Mouse (Mus musculus): ENCODE data around the gene Zfp764.
A peak's percentile ranks its signal among the peaks of the same experiment; 100 is the strongest.
"Not testable (repeated sequence)": the region's sequence is repeated elsewhere in the genome, so short reads cannot be mapped to it uniquely, and the experiment has no call there.

The Zfp764 gene

DNA sequence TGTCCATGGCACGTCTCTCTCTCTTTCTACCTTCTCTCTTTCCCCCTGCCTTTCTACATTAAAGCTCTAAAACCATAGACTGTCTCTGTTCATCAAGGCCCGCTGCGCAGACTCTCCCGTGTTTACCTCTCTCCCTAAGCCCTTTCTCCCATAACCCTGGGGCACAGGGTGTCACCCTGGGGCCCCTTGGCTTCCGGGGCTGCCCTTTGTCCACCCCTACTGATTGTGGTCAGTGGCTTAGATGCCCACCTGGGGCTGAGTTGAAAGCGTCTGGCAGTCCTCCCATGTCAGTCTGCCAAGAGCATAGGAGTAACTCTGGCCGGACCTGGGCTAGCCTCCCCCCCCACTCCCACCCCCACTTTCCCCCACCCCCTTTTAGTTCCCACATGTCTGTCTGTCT lies 16.3 kb downstream of the Zfp764 start:
- no peak for DNase-seq

DNA sequence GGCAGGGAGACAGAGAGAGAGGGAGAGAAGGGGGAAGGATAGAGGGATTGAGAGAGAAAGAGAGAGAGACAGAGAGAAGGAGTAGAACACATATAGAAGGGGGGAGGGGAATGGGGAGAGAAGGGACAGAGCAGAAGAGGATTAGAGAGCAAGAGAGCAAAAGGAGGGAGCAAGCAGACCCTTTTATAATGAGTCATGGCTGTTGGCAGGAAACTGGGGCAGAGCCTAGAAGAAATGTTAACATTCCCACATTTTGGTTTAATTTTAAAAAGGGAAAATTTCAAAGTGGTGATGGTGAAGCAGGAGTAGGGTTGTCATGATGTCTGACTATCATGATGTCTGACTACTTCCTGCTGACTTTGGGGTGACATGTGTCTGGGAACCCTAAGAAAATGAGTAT lies 18.4 kb downstream of the Zfp764 start:
- DNase-seq = not testable (repeated sequence)

DNA sequence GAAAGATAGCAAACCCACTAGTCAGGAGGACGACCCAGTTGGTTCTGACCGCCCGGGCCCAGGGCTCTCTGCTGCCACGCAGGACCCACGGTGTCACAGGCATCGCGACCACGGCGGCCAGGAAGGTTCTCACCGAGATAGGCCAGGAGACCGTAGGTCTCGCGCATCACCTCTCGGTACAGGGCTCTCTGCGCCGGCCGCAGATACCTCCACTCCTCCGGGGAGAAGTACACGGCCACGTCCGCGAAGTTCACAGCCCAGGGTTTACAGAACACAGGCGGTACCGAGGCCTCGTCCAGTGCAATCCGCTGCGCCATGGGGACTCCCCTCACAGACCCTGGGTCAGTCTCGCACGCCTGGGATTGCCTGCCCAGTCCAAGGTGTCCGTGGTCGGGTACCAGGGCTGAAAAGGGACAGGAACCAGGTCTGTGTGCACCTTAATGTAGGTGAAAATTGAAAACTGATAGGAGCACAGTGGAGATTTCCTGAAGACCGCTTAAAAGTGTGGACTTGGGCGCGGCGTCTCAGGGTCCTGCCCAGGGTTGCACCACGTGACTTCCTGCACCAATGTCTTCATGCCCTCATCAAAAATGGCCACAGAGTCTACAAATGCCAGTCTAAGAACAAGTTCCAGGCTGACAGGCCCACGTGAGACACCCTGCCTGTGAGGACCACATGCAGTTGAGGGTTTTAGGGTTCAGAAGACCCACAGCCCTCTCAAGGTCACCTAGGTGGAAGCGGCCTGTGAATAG lies 19.8 kb downstream of the Zfp764 start, which contains the start of gene 9130019O22Rik:
9130019O22Rik (minus strand) TSS at position 526 of the 752 bp plus-strand sequence.
- DNase-seq = peak; percentile 95

DNA sequence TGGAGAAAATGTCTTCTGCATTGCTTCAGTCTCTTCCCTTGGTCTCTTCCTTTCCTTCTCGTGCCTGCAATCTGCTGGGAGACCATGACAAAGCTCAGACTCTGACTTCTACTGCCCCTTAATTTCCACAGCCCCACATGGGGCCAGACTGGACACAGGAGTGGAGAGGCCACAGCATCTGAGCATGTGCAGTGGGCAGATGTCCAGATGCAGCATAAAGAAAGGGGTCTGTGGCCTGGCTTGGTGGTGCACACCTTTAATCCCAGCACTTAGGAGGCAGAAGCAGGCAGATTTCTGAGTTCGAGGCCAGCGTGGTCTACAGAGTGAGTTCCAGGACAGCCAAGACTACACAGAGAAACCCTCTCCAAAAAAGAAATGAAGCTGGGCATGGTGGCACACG lies 21.1 kb downstream of the Zfp764 start:
- DNase-seq = not testable (repeated sequence)

DNA sequence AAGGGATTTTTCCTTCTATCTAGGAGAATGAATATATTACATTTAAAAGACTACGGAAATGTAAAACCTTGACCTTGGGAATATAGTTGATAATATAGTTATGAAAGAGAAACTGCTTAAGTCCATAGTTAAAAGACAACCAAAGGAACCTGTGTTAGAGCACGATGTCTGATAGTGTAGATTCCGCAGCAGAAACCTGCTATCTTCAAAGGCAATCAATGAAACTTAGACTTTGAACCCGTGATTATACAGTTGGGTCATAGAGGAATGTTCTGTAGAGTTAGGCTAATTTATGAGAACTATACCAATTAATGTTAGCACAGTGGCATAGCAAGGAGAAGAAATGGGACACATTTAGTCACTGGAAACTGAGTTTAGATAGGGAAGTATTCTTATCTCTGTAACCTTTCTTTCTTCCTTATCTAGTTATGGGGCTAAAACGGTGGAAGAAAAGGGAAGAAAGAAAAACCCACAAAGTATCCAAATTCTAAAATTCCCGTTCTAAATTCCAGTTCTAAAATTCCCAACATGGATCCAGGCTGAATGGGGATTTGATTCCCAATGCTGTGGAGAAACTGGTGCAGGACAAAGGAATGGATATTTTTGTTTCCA lies 28.2 kb downstream of the Zfp764 start:
- no peak for DNase-seq

DNA sequence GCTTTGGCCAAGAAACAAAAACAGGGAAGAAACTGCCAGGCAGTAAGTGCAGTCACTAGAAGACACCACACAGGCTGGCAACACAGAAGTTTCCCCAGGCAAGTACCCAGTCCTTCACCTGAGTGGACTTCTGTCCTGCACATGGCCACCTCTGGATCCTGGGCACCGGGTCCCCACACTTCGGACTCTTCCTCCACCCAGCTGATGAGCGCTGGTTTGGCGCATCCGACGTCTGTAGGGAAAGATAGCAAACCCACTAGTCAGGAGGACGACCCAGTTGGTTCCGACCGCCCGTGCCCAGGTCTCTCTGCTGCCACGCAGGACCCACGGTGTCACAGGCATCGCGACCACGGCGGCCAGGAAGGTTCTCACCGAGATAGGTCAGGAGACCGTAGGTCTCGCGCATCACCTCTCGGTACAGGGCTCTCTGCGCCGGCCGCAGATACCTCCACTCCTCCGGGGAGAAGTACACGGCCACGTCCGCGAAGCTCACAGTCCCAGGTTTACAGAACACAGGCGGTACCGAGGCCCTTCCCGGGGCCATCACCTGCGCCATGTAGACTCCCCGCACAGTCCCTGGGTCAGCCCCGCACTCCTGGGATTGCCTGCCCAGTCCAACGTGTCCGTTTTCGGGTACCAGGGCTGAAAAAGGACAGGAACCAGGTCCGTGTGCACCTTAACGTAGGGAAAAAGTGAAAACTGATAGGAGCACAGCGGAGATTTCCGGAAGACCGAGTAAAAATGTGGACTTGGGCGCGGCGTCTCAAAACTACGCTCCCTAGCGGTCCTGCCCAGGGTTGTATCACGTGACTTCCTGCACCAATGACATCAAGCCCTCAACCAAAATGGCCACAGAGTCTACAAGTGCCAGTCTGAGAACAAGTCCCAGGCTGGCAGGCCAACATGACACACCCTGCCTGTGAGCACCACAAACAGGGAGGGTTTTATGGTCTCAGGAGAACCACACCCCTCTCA lies 31.1 kb downstream of the Zfp764 start, which contains the start of gene Zfp747:
Zfp747 (minus strand) TSS at position 780 of the 975 bp plus-strand sequence.
- peak; percentile 96 for DNase-seq

DNA sequence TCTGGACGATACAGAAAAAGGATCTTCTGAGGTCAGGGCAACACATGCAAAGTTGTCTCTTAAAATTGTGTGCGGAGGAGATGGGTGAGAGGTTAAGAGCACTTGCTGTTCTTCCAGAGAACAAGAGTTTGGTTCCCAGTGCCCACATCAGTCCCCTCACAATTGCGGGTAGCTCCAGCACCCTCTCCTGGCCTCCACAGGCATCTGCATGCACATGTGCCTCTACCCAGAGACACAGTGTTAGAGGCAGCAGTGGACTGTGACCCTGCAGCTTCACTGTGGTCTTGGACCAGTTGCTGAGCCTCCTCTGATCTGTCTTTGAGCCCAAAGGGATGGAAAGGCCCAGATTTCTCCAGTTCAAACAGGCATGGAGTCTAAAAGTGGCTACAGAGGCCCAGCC lies 34.8 kb downstream of the Zfp764 start:
- DNase-seq = not testable (repeated sequence)

DNA sequence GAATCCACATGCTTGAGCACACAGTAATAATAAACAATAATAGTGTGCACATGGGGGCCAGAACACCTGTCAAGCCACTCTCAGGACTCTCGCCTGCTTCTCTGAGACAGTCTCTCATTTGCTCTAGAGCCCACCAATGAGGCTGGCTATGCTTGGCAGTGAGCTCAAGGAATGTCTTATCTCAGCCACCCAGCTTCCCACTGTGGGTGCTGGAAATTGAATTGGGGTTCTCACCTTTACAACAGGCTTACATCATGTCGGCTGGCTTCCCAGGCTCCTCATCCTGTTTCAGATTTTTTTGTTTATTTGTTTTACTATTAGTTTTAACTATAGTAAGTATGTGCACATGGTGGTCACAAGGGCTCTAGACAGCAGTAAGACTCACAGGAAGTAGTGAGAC lies 35.4 kb downstream of the Zfp764 start:
- DNase-seq = no peak

DNA sequence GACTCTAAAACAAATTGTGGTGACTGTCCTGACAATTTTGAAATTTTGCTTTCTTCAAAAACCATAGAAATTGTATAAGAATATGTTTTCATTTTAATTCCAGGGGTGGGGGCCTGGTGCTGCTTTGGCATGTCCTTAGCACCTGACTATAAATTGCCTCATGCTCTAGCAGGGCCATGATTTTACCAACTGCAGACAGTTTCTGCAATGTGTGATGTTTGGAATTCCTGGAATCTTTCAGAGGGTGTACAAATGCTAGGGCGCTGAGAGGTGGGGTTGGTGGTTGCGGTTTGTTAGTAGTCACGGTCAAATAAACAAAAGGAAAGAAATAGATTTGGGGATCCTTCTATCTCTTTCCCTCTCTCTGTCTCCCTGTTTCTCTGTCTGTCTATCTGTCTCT lies 40.4 kb downstream of the Zfp764 start:
- DNase-seq = no peak

DNA sequence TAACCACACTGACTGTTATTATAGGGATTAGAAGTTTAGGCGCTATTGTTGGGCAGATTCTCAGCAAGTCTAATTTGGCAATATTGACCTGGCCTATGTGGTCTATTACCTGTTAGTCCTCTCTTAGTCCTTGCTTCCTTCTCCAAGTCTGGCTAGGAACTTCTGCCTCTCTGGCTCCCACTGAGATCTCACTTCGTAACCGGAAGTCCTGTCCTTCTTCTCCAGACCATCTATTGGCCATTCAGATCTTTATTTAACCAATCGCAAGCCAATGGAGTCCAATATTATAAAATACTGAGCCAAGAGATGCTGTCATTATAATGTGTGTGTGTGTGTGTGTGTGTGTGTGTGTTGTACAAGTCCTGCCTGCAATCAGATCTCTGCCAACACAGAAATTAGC lies 42.5 kb downstream of the Zfp764 start:
- no peak for DNase-seq

DNA sequence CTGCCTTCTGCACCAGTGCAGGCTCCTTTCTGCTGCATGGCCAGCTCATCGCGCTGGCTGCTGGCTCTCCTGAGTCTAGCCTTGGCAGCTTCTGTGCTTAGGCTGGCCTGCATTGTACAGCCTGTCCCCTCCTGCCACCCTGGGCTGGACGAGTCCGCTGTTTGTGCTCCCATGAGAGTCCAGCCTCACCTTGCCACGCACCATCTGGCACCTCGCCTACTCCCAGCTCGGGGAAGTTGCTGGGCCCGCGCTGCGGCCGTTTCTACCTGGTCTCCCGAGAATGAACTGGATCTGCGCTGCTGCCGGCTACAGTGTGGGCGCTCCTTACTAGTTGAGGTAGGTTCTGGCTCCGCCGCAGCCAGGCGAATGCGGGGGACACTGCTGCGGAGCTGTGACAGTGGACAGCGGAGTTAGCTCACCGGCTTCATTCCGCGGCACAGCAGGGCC lies 43.1 kb downstream of the Zfp764 start:
- peak; percentile 55 for DNase-seq

DNA sequence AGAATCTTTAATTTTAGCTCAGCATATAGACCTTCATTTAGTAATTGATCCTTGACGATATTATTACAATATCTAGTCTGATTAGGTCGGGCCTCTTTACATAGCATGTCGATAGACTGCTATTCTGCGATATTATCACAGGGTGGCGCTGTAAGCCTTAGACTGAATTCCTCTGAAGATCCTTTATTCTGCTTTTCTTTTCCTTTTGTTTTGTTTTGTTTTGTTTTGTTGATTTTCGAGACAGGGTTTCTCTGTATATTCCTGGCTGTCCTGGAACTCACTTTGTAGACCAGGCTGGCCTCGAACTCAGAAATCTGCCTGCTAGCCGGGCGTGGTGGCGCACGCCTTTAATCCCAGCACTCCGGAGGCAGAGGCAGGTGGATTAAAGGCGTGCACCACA lies 44.2 kb downstream of the Zfp764 start:
- DNase-seq = peak; percentile 76

DNA sequence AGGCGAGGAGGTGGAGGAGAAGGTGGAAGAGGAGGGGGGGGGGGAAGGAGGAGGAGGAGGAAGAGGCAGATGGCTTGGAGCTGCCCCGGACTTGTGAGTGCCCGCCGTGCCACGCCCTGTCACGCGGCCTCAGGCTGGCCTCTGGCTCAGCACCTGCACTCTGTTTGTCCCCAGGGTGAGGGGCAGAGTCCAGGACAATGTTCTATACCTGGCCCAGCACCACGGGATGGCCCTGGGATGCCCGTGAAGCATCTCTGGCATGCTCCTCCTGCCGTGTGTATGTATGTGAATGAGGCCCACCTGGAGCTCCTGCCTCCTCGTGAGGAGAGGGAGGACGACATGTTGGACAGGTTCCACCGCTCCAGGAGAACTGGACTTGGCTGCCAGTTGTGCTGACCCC lies 45.2 kb downstream of the Zfp764 start:
- DNase-seq = no peak

DNA sequence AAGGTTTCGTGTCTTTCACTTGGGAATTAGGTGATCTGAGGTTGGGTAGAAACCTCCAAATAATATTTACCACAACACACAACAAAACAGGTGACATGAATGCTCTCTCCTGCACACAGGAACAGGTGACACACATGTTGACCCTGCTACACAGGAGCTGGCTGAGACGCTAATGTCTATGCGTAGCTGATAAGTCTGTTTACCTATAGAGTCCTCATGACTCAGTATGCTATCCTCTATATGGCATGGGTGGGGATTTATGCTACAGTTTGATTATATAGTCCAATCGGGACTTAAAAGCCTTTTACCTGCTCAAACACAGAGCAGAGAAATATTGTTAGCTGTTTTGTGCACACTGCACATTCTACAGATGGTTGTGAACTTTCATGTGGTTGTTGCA lies 46.4 kb downstream of the Zfp764 start:
- DNase-seq = no peak

DNA sequence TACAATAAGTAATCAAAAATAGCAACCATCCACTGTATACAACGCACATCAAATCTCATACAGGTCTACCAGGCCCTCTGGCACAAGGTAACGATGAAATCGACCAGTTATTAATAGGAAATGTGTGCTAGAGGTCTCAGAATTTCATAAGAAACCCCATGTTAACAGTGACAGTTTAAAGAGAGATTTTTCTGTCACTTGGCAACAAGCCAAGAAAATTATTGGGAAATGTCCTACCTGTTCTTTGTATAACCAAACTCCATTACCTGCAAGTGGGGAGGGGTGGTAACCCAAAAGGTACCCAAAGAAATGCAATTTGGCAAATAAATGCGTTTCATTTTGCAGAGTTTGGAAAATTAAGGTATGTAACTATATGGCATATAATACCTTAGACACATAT lies 48.1 kb downstream of the Zfp764 start:
- no peak for DNase-seq

DNA sequence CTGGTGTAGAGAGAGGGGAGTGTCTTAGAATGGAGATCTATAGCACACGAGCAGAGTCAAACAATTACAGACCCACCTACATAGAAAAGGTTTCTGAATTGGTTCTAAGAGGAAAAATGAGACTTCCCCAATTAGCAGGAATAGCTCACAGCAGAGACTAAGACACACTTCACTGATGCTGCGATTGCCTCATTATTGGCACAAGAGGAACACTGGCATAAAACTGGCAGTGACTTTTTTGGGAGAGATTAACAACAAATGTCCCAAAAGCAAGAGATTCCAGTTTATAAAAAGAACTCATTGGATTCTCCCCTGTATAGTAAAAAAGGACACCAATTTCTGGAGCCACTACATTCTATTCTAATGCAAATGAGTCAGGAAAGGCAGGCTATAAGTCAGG lies 48.8 kb downstream of the Zfp764 start:
- no peak for DNase-seq

DNA sequence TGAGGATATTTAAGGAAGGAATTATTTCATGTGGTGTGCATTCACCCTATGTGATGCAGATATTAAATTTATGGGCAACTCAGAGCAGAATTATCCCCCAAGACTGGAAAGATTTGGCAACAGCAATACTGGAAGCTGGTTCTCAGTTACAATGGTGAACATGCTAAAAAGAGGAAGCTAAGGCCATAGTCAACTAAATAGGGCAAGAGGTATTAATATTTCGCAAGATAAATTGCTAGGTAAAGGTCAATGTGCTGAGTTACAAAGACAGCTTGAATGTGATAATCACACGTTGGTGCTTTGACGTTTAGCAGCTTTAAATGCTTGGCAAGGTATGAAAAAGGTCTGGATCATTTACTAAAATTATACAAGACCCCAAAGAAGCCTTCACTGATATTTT lies 50.8 kb downstream of the Zfp764 start:
- no peak for DNase-seq
